Mouse (Mus musculus) lung, embryonic 16.5 days (tissue): ENCODE measurements around the gene Lyzl4. TPM values are rescaled to one million over a fixed set of nuclear protein-coding genes. Genes with fewer than 3 reads are reported as not detected.
A peak's percentile ranks its signal among the peaks of the same experiment; 100 is the strongest.
"Not testable (repeated sequence)": the region's sequence is repeated elsewhere in the genome, so short reads cannot be mapped to it uniquely, and the experiment has no call there.

Experiments used
- ATAC-seq: fragments of 200-750 bp; cut with Nextera tagmentation; 2 replicates; pipeline ENCODE4 v1.8.0; 2017; ENCODE audit warnings: low read depth, mild to moderate bottlenecking, moderate library complexity
- H3K27ac ChIP-seq: fragments of 300-500 bp; sonication (generic); 2 replicates; pipeline ENCODE4 v1.5.1; 2014; ENCODE audit warnings: mild to moderate bottlenecking, control low read depth, low read length
- H3K27me3 ChIP-seq: fragments of 300-500 bp; sonication (generic); 2 replicates; pipeline ENCODE4 v1.6.1; 2014; ENCODE audit warnings: low read depth, low read length, mixed read lengths; ENCODE audit not compliant: control insufficient read depth, insufficient read depth
- H3K36me3 ChIP-seq: fragments of 300-500 bp; sonication (generic); 2 replicates; pipeline ENCODE4 v1.6.1; 2014; ENCODE audit warnings: low read length; ENCODE audit not compliant: control insufficient read depth, insufficient read depth
- H3K4me1 ChIP-seq: fragments of 300-500 bp; sonication (generic); replicated peaks from 2 replicates; pipeline ENCODE4 v1.6.1; 2014; ENCODE audit warnings: low read length, mixed read lengths; ENCODE audit not compliant: control insufficient read depth, insufficient read depth
- H3K4me2 ChIP-seq: fragments of 300-500 bp; sonication (generic); 2 replicates; pipeline ENCODE4 v1.6.1; 2014; ENCODE audit warnings: low read depth, low read length, control low read depth
- H3K4me3 ChIP-seq: fragments of 300-500 bp; sonication (generic); 2 replicates; pipeline ENCODE4 v1.5.1; 2014; ENCODE audit warnings: mild to moderate bottlenecking, low read length, control low read depth
- H3K9ac ChIP-seq: fragments of 300-500 bp; sonication (generic); 2 replicates; pipeline ENCODE4 v1.6.1; 2014; ENCODE audit warnings: low read length, control low read depth
- H3K9me3 ChIP-seq: fragments of 300-500 bp; sonication (generic); 2 replicates; pipeline ENCODE4 v1.6.1; 2016; ENCODE audit warnings: low read length; ENCODE audit not compliant: control insufficient read depth
- WGBS: fragments of 180-500 bp; shearing (Covaris S2); extraction: QIAGEN DNeasy Blood & Tissue Kit; methylation state at CpG from one replicate; pipeline ENCODE4 v1.1.7; 2014; 5-methylcytosine and 5-hydroxymethylcytosine counted together
- polyA plus RNA-seq: library from polyadenylated mRNA; unstranded; fragments of >200 nt; fragmentation: Nextera tagmentation; extraction: Ambion mirVana; gene quantifications from 2 replicates; pipeline ENCODE4 v1.2.1, GENCODE M21; 2015

Lyzl4 gene
- polyA plus RNA-seq, 1 experiment from 2014 or later, result not detected

DNA sequence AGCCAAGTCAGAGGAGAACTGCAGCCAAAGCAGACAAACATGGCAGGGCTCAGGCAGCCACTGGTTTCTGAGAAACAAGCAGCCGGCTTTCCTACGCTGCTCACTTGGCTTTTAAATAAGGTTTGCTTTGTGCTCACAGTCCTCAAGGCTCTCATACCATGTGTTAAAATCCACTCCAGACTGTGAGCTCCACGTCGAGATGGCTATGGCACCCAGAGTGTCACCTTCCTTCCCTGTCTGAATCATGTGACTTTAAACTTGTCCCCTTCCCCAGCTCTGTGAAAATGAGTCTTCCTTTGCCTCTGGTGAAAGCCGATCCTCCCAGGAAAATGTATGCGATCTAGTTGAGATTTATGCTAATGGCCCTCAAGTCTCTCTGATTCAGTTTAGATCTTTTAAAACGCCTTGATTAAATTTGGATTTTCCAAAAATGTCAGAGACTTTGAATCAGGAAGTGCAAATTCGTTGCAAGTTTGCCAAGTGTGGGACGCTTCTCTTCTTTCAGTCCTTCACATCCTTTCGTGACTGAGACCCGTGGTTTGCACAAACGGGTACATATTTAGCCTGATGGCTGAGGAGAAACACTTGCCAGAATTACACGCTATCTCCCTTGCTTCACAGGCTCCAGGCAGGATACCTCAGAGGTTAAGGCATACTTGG is 41.6 kb downstream of the Lyzl4 start:
- H3K27ac ChIP-seq, result no peak overlapping the region
- 0 out of 2 replicates have a peak overlapping the region, but pooled peaks have one; percentile 14 for H3K9ac ChIP-seq
- H3K9me3 ChIP-seq, result no peaks in the 10 kb centered on the region
- no peak overlapping the region for H3K4me3 ChIP-seq
- peaks cover 13% of the 10 kb centered on the region for H3K4me1 ChIP-seq
- 26% methylated on average over 13 of the region's 13 CpGs for WGBS
- H3K4me2 ChIP-seq, result peak overlapping the region; percentile 13; the same call in 1 of the 2 replicates
- no peaks in the 10 kb centered on the region for H3K36me3 ChIP-seq
- no peaks in the 10 kb centered on the region; the same call in 1 of the 2 replicates for H3K27me3 ChIP-seq
- ATAC-seq, result peak; percentile 34; the same call in 1 of the 2 replicates

DNA sequence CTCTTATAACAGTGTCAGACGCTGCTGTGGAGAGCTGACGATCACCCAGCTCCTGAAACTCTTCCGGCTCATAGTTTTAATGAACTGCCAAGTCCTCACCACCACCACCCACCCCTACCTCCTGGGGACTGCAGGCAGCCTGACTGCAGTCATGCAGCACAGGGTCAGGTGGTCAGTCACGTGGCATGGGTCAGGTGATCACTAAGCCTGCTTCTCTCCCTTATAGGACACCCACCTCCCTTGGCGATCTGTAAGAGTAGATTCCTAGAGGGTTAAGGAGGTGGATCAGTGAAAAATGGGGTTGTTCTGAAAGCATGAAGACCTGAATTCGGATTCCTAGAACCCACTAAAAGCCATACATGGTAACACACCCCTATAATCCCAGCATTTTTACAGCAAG is 42.3 kb downstream of the Lyzl4 start:
- Histone ChIP-seq H3K4me2 (no peak overlapping the region), H3K36me3 (no peaks in the 10 kb centered on the region), H3K4me1 (peaks cover 13% of the 10 kb centered on the region), H3K4me3 (no peak overlapping the region), H3K9me3 (no peaks in the 10 kb centered on the region), H3K27me3 (no peaks in the 10 kb centered on the region; the same call in 1 of the 2 replicates), H3K9ac (no peak overlapping the region), H3K27ac (no peak overlapping the region)
- ATAC-seq, result no peak
- WGBS, result 69% methylated on average over 6 of the region's 6 CpGs

DNA sequence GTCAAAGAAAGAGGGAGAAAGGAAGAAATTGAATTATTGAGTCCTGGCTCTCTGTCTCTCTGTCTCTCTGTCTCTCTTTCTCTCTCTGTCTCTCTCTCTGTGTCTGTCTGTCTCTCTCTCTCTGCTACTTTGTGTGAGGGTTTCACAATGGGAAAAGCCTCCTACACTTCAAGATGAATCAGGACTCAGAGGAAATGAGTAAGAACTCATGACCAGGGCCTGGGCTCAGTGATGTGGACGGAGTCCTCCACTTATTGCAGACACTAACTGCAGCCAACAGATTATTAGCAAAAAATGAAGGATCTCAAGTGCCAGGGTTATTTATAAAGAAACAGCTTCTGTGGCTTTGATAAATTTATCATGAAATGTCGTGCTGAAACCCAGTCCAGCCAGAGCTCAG is 43.8 kb downstream of the Lyzl4 start:
- Histone ChIP-seq H3K4me3 (no peak overlapping the region), H3K9me3 (no peaks in the 10 kb centered on the region), H3K4me2 (no peak overlapping the region), H3K27ac (no peak overlapping the region), H3K9ac (no peak overlapping the region), H3K27me3 (no peaks in the 10 kb centered on the region; the same call in 1 of the 2 replicates), H3K36me3 (no peaks in the 10 kb centered on the region), H3K4me1 (peaks cover 13% of the 10 kb centered on the region)
- 62% methylated on average over 2 of the region's 2 CpGs for WGBS
- no peak for ATAC-seq

DNA sequence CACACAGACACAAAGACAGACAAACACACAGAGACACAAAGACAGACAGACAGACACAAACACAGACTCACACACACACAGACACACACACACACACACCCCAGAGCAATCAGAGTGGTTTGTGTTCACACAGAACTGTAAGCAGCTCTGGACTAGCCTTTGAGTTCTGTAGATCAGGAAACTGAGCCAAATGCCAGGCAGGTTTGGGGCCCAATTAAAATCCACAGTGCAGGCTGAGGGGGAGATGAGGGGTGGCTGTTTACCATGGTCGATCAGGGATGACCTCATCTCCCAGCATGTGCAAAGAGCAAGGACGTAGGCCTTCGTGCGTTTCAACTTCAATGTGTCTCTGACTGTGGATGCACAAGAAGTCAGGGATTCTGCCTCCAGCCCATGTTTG is 47.1 kb downstream of the Lyzl4 start:
- Histone ChIP-seq H3K27ac (no peak overlapping the region), H3K4me2 (no peak overlapping the region), H3K27me3 (no peaks in the 10 kb centered on the region), H3K36me3 (no peaks in the 10 kb centered on the region), H3K4me3 (no peak overlapping the region), H3K9ac (no peak overlapping the region), H3K4me1 (peaks cover 2% of the 10 kb centered on the region; the same call in 1 of the 2 replicates), H3K9me3 (no peaks in the 10 kb centered on the region)
- ATAC-seq, result no peak
- WGBS, result 57% methylated on average over 4 of the region's 4 CpGs

DNA sequence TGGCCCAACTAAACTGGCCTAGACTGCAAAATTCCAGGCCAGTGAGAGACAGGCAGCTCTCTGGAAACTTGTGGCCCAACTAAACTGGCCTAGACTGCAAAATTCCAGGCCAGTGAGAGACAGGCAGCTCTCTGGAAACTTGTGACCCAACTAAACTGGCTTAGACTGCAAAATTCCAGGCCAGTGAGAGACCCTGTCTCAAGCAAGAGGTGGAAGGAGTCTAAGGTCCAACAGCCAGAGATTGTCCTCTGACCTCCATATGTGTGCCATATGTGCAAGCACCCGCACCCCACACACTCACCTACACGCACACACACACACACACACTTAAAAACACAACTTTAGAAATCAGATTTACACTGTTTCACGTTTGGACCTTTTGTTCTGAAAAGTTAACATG is 48.1 kb downstream of the Lyzl4 start:
- H3K4me3 ChIP-seq, H3K36me3 ChIP-seq, H3K9me3 ChIP-seq, H3K9ac ChIP-seq, H3K27me3 ChIP-seq, ATAC-seq, H3K4me1 ChIP-seq, H3K4me2 ChIP-seq, H3K27ac ChIP-seq: not testable (repeated sequence)
- WGBS, result 82% methylated on average over 3 of the region's 3 CpGs

DNA sequence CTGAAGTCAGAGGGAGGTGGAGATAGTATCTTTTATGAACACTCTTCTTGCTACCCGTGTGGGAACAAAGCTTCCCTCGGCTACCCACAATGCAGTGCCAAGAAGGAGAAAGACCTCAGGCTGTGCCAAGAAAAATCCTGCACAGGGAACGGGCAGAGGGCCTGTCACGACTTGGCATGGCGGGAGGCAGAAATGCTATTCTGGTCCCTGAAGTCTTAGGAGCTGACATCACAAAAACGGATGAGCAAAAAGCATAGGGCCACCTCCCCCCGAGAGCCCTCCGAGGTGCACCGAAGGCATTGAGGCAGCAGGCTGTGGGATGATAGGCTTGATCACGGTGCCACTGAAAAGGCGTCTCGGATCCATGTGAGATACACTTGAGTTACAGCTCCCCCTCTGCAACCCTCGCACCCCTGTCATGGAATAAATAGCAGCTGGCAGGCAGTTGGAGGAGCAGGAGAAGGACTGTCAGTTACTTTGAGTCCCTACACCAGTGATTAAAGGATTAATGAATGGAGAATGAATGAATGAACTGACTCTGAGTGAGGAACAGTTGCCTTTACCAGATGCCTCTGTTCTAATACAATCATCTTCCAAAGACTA is 48.8 kb downstream of the Lyzl4 start:
- Histone ChIP-seq H3K9ac (no peak overlapping the region), H3K4me2 (no peak overlapping the region), H3K4me3 (no peak overlapping the region), H3K36me3 (no peaks in the 10 kb centered on the region), H3K27ac (no peak overlapping the region), H3K9me3 (peaks cover 4% of the 10 kb centered on the region), H3K4me1 (peaks cover 4% of the 10 kb centered on the region; the same call in 1 of the 2 replicates), H3K27me3 (no peaks in the 10 kb centered on the region)
- ATAC-seq, result no peak
- WGBS, result 72% methylated on average over 13 of the region's 13 CpGs

DNA sequence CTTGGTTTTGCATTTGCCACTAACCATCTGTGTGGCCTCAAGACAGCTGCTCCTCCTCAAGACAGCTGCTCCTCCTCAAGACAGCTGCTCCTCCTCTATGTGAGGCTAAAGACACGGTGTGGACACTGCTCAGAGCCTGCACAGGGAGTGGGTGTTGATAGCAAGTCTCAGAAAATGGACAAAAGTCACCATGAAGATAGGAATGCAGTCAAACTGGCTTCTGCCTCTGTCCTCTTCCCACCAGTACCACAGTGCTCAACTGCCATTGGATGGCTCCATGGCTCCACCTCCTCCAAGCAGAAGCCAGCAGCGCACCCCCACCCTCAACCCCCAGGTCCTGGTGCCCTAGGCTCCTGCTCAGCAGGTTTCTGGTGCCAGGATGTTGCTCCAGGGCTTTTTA is 52.4 kb downstream of the Lyzl4 start:
- H3K9ac ChIP-seq, result no peak overlapping the region
- H3K4me2 ChIP-seq, result no peak overlapping the region
- peak; percentile 89 for ATAC-seq
- peaks cover 4% of the 10 kb centered on the region; the same call in 1 of the 2 replicates for H3K4me1 ChIP-seq
- 33% methylated on average over 2 of the region's 2 CpGs for WGBS
- H3K27ac ChIP-seq, result peak overlapping the region; percentile 68
- no peaks in the 10 kb centered on the region for H3K27me3 ChIP-seq
- peaks cover 5% of the 10 kb centered on the region for H3K9me3 ChIP-seq
- H3K4me3 ChIP-seq, result no peak overlapping the region
- no peaks in the 10 kb centered on the region for H3K36me3 ChIP-seq

DNA sequence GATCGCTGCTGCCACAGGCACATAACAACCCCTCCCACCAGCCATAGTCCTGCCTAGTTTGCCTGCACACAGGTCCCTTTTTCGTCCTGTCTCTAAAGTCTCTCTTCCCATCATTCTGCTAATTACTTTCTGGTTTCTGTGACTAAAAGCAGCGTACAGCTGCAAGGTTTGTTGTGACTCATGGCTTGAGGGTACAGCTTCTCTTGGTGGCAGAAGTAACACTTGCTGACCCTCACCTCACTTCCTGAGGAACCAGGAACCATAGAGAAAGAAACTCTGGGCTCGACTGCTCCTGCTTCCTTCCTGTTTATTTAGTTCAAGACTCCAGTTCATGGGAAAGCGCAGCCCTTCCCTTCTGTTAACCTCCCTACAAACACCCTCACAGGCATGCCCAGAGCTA is 67.5 kb downstream of the Lyzl4 start:
- Histone ChIP-seq H3K27me3 (no peaks in the 10 kb centered on the region), H3K27ac (no peak overlapping the region), H3K9ac (no peak overlapping the region), H3K4me1 (no peaks in the 10 kb centered on the region; the same call in 1 of the 2 replicates), H3K4me3 (no peak overlapping the region), H3K36me3 (no peaks in the 10 kb centered on the region), H3K9me3 (no peaks in the 10 kb centered on the region), H3K4me2 (no peak overlapping the region)
- no peak for ATAC-seq
- WGBS, result 51% methylated on average over 5 of the region's 5 CpGs

DNA sequence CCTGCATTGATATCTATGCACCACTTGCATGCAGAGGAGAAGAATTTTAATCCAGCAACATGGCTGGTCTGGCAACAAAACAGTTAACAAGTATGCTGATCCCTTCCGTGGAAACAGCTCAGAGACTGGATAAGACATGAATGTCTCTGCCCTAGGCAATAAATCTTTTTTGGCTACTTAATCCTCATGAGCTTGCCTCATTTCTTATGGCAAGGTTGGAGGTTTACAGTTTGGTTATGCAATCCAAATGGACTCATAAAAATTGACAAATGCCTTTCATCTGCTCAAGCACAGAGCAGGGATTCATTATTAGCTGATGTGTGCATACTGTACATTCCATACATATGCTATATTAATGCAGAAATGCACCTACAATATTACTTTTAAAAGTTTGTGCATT is 73.4 kb downstream of the Lyzl4 start:
- H3K27me3 ChIP-seq, result no peaks in the 10 kb centered on the region
- no peak overlapping the region for H3K4me3 ChIP-seq
- H3K4me2 ChIP-seq, result no peak overlapping the region
- ATAC-seq, result no peak
- no peaks in the 10 kb centered on the region for H3K9me3 ChIP-seq
- no peaks in the 10 kb centered on the region for H3K4me1 ChIP-seq
- no peak overlapping the region for H3K27ac ChIP-seq
- WGBS, result 12% methylated on average over 1 of the region's 1 CpGs
- no peaks in the 10 kb centered on the region for H3K36me3 ChIP-seq
- H3K9ac ChIP-seq, result no peak overlapping the region
